Mouse (Mus musculus): ENCODE measurements around the gene Adgrb2. TPM values are rescaled to one million over a fixed set of nuclear protein-coding genes. Genes with fewer than 3 reads are reported as not detected.

The Adgrb2 gene
- polyA plus RNA-seq, 1 experiment from 2014 or later: 1.5 TPM

DNA sequence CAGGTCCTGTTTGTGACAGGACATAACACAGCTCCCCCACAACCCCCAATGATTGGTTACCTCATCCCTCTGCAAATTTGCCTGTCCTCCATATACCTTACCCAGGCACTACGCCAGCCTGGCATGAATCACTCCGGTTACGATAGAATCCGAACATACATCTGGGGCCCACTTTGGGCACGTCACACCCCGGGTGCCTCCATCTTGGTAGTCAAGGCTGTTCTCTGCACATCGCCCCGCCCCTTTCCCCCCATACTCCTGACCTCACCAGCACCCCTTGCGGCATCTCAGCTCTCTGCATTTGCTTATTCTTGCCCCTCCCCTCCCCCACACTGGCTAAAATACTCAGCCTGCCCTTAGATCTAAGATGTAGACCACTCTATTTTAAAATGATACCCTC is 20.9 kb downstream of the Adgrb2 start:
- H3K4me2 ChIP-seq (ENCODE audit: low read depth, severe bottlenecking): no peak overlapping the region
- no peak overlapping the region for H3K4me3 ChIP-seq (ENCODE audit: low read depth, low read length)
- peaks cover 27% of the 10 kb centered on the region for H3K27me3 ChIP-seq (ENCODE audit: control insufficient read depth, insufficient read depth, low read length)
- H3K9me3 ChIP-seq (ENCODE audit: control insufficient read depth, low read length): no peaks in the 10 kb centered on the region
- no peak for ATAC-seq (ENCODE audit: insufficient number of reproducible peaks, low FRiP score, low TSS enrichment, low read depth)
- WGBS: 57% methylated on average over 9 of the region's 9 CpGs
- DNase-seq (ENCODE audit: low spot score): no peak
- H3K36me3 ChIP-seq (ENCODE audit: control insufficient read depth, insufficient read depth, low read length): no peaks in the 10 kb centered on the region
- H3K4me1 ChIP-seq (ENCODE audit: control insufficient read depth, insufficient read depth, low read length): peaks cover 4% of the 10 kb centered on the region; the same call in 1 of the 2 replicates
- H3K27ac ChIP-seq (replicated peaks; ENCODE audit: low read depth, low read length): no peak overlapping the region
- no peak overlapping the region for H3K9ac ChIP-seq (ENCODE audit: low read length)

DNA sequence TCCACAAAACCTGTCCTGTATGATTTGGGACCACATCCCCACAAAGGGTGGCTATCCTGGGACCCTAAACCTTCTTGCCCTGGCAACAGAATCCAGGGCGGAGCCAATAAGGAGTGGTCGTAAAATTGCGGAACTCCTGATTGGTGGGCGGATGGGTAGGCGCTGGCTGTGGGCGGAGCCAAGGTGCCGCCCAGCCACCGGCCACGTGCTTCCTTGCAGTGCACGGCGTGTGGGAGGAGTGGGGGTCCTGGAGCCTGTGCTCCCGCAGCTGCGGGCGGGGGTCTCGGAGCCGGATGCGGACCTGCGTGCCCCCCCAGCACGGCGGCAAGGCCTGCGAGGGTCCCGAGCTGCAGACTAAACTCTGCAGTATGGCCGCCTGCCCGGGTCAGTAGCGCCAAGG is 21.9 kb downstream of the Adgrb2 start:
- H3K4me3 ChIP-seq (ENCODE audit: low read depth, low read length): peak overlapping the region; percentile 19
- H3K4me2 ChIP-seq (ENCODE audit: low read depth, severe bottlenecking): peak overlapping the region; percentile 58
- H3K27ac ChIP-seq (replicated peaks; ENCODE audit: low read depth, low read length): no peak overlapping the region
- DNase-seq (ENCODE audit: low spot score) (peak; percentile 52), ATAC-seq (ENCODE audit: insufficient number of reproducible peaks, low FRiP score, low TSS enrichment, low read depth) (no peak)
- no peaks in the 10 kb centered on the region for H3K36me3 ChIP-seq (ENCODE audit: control insufficient read depth, insufficient read depth, low read length)
- H3K4me1 ChIP-seq (ENCODE audit: control insufficient read depth, insufficient read depth, low read length): peaks cover 4% of the 10 kb centered on the region; the same call in 1 of the 2 replicates
- peak overlapping the region; percentile 55 for H3K9ac ChIP-seq (ENCODE audit: low read length)
- H3K9me3 ChIP-seq (ENCODE audit: control insufficient read depth, low read length): no peaks in the 10 kb centered on the region
- WGBS: 14% methylated on average over 25 of the region's 25 CpGs
- H3K27me3 ChIP-seq (ENCODE audit: control insufficient read depth, insufficient read depth, low read length): peaks cover 27% of the 10 kb centered on the region

DNA sequence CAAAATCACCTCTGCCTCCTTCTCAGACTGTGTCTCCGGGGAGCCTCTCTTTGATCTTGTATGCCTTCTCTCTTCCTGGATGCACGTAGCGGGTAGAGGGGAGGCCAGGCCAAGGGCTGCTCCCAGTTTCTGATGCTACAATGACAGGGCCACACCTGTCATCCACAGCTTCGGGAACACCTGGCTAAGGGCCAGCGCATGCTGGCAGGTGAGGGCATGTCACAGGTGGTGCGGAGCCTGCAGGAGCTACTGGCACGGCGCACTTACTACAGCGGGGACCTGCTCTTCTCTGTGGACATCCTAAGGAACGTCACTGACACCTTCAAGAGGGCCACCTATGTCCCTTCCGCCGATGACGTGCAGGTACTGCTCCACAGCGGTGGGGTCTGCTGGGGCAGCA is 24.4 kb downstream of the Adgrb2 start:
- Histone ChIP-seq H3K9ac (ENCODE audit: low read length) (no peak overlapping the region), H3K4me3 (ENCODE audit: low read depth, low read length) (no peak overlapping the region), H3K36me3 (ENCODE audit: control insufficient read depth, insufficient read depth, low read length) (no peaks in the 10 kb centered on the region), H3K27ac (replicated peaks; ENCODE audit: low read depth, low read length) (no peak overlapping the region), H3K27me3 (ENCODE audit: control insufficient read depth, insufficient read depth, low read length) (peaks cover 29% of the 10 kb centered on the region), H3K4me2 (ENCODE audit: low read depth, severe bottlenecking) (no peak overlapping the region), H3K4me1 (ENCODE audit: control insufficient read depth, insufficient read depth, low read length) (peaks cover 4% of the 10 kb centered on the region; the same call in 1 of the 2 replicates), H3K9me3 (ENCODE audit: control insufficient read depth, low read length) (no peaks in the 10 kb centered on the region)
- ATAC-seq (ENCODE audit: insufficient number of reproducible peaks, low FRiP score, low TSS enrichment, low read depth): no peak
- no peak for DNase-seq (ENCODE audit: low spot score)
- WGBS: 66% methylated on average over 14 of the region's 14 CpGs

DNA sequence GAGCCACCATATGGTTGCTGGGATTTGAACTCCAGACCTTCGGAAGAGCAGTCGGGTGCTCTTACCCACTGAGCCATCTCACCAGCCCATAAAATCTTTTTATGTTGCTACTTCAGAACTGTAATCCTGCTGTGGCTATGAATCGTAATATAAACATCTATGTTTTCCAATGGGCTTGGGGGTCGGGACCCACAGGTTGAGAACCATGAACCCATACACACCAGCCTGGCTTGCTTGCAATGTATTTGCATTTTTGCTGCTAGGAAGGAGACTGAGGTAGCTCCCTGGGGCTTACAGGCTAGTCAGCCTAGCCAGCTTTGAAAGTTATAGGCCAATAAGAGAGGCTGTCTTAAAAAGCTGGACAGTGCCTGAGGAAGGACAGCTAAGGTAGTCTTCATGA is 26.1 kb downstream of the Adgrb2 start:
- Histone ChIP-seq H3K36me3 (ENCODE audit: control insufficient read depth, insufficient read depth, low read length) (no peaks in the 10 kb centered on the region), H3K4me3 (ENCODE audit: low read depth, low read length) (no peak overlapping the region), H3K9me3 (ENCODE audit: control insufficient read depth, low read length) (no peaks in the 10 kb centered on the region), H3K4me1 (ENCODE audit: control insufficient read depth, insufficient read depth, low read length) (peaks cover 4% of the 10 kb centered on the region; the same call in 1 of the 2 replicates), H3K27ac (replicated peaks; ENCODE audit: low read depth, low read length) (no peak overlapping the region), H3K27me3 (ENCODE audit: control insufficient read depth, insufficient read depth, low read length) (peaks cover 29% of the 10 kb centered on the region), H3K4me2 (ENCODE audit: low read depth, severe bottlenecking) (no peak overlapping the region), H3K9ac (ENCODE audit: low read length) (no peak overlapping the region)
- WGBS: 84% methylated on average over 4 of the region's 4 CpGs
- DNase-seq (ENCODE audit: low spot score): no peak
- no peak for ATAC-seq (ENCODE audit: insufficient number of reproducible peaks, low FRiP score, low TSS enrichment, low read depth)

DNA sequence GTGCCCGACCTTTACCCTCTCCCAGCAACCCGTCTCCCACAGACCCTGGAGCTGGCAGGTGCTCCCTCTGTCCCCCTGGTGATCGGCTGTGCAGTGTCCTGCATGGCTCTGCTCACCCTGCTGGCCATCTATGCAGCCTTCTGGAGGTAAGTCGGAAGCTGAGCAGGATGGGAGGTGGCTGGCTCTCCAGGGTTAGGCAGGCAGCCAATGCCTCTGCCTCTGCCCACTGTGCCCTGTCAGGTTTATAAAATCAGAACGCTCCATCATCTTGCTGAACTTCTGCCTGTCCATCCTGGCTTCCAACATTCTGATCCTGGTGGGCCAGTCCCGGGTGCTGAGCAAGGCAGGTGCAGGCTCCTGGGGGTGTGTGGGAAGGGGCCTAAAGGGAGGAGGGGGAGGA is 27.6 kb downstream of the Adgrb2 start:
- DNase-seq (ENCODE audit: low spot score): no peak
- no peak overlapping the region for H3K9ac ChIP-seq (ENCODE audit: low read length)
- 80% methylated on average over 6 of the region's 6 CpGs for WGBS
- no peaks in the 10 kb centered on the region for H3K4me1 ChIP-seq (ENCODE audit: control insufficient read depth, insufficient read depth, low read length)
- H3K4me2 ChIP-seq (ENCODE audit: low read depth, severe bottlenecking): no peak overlapping the region
- no peak overlapping the region for H3K4me3 ChIP-seq (ENCODE audit: low read depth, low read length)
- no peaks in the 10 kb centered on the region for H3K36me3 ChIP-seq (ENCODE audit: control insufficient read depth, insufficient read depth, low read length)
- ATAC-seq (ENCODE audit: insufficient number of reproducible peaks, low FRiP score, low TSS enrichment, low read depth): no peak
- H3K27me3 ChIP-seq (ENCODE audit: control insufficient read depth, insufficient read depth, low read length): peaks cover 24% of the 10 kb centered on the region
- no peak overlapping the region for H3K27ac ChIP-seq (replicated peaks; ENCODE audit: low read depth, low read length)
- H3K9me3 ChIP-seq (ENCODE audit: control insufficient read depth, low read length): no peaks in the 10 kb centered on the region

DNA sequence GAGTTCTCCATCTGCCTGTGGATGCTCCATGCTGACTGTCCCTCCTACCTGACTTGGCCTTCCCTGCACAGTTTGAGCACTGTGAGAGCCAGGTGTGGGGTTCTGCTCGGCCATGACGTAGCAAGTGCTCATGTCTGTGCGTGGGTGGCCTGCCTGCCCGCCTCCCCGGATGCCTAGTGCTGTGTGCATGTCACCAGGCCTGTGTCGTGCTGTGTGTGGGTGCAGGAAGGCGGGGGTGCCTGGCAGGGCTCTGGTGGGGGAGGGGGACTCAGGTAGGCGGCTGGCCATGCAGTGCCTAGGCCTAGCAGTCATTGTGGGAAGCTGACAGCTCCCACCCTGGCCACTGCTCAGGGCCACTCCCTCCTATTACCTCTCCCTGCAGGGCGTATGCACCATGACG is 28.4 kb downstream of the Adgrb2 start:
- H3K27me3 ChIP-seq (ENCODE audit: control insufficient read depth, insufficient read depth, low read length): peaks cover 19% of the 10 kb centered on the region
- 53% methylated on average over 10 of the region's 10 CpGs for WGBS

DNA sequence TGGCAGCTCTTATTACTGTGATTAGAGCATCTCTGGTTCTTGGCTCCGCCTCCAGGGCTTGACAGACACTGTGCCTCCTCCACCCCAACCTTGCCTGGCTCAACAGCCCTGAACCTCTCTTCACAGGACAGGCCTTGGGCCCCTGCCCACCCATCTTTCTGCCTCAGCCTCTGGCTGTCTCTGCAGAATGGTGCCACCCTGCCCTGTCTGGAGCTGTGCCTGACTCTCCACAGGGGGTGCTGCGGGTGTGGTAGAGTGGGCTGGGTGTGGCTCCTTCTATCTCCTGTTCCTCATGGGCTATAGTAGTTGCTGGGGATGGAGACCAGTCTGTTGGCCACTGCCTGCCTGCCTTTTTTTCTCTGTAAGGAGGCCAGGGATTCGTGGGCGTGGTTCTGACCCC is 31.3 kb downstream of the Adgrb2 start:
- ATAC-seq (ENCODE audit: insufficient number of reproducible peaks, low FRiP score, low TSS enrichment, low read depth): no peak
- Histone ChIP-seq H3K9ac (ENCODE audit: low read length) (no peak overlapping the region), H3K4me3 (ENCODE audit: low read depth, low read length) (no peak overlapping the region), H3K27ac (replicated peaks; ENCODE audit: low read depth, low read length) (no peak overlapping the region), H3K27me3 (ENCODE audit: control insufficient read depth, insufficient read depth, low read length) (peaks cover 2% of the 10 kb centered on the region; the same call in 1 of the 2 replicates), H3K4me1 (ENCODE audit: control insufficient read depth, insufficient read depth, low read length) (no peaks in the 10 kb centered on the region), H3K4me2 (ENCODE audit: low read depth, severe bottlenecking) (no peak overlapping the region), H3K36me3 (ENCODE audit: control insufficient read depth, insufficient read depth, low read length) (no peaks in the 10 kb centered on the region), H3K9me3 (ENCODE audit: control insufficient read depth, low read length) (no peaks in the 10 kb centered on the region)
- WGBS: 54% methylated on average over 4 of the region's 4 CpGs
- DNase-seq (ENCODE audit: low spot score): no peak

More for the DNA sequence above, 28.4 kb downstream of the Adgrb2 start:
- Histone ChIP-seq H3K36me3 (ENCODE audit: control insufficient read depth, insufficient read depth, low read length) (no peaks in the 10 kb centered on the region), H3K9ac (ENCODE audit: low read length) (no peak overlapping the region), H3K9me3 (ENCODE audit: control insufficient read depth, low read length) (no peaks in the 10 kb centered on the region), H3K4me1 (ENCODE audit: control insufficient read depth, insufficient read depth, low read length) (no peaks in the 10 kb centered on the region), H3K4me2 (ENCODE audit: low read depth, severe bottlenecking) (no peak overlapping the region), H3K27ac (replicated peaks; ENCODE audit: low read depth, low read length) (no peak overlapping the region), H3K4me3 (ENCODE audit: low read depth, low read length) (no peak overlapping the region)
- no peak for DNase-seq (ENCODE audit: low spot score)
- ATAC-seq (ENCODE audit: insufficient number of reproducible peaks, low FRiP score, low TSS enrichment, low read depth): no peak

DNA sequence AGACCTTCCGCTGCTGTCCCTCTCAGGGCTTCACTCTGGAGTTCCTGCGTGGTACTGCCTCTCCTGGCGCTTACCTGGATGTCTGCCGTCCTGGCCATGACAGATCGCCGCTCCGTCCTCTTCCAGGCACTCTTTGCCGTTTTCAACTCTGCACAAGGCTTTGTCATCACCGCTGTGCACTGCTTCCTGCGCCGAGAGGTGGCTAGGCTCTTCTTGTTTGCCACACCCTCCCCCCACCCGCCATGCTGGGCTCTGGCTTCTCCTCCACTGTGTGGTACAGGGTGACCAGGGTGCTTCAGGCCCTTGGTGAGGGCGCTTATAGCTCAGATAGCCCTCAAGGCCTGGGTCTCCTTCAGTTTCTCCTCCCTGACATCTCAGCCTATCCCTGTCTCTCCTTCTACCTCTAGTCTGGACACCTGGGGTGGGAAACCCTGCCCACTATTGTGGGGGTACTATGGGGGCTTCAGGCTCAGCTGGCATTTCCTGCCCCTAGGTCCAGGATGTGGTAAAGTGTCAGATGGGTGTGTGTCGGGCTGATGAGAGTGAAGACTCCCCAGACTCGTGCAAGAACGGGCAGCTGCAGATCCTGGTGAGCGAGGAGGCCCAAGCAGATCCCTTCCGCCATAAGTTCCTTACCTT is 32.5 kb downstream of the Adgrb2 start:
- no peak for DNase-seq (ENCODE audit: low spot score)
- no peak overlapping the region for H3K27ac ChIP-seq (replicated peaks; ENCODE audit: low read depth, low read length)
- H3K9ac ChIP-seq (ENCODE audit: low read length): no peak overlapping the region
- H3K4me3 ChIP-seq (ENCODE audit: low read depth, low read length): no peak overlapping the region
- peaks cover 2% of the 10 kb centered on the region; the same call in 1 of the 2 replicates for H3K27me3 ChIP-seq (ENCODE audit: control insufficient read depth, insufficient read depth, low read length)
- 69% methylated on average over 18 of the region's 18 CpGs for WGBS
- H3K4me2 ChIP-seq (ENCODE audit: low read depth, severe bottlenecking): no peak overlapping the region
- ATAC-seq (ENCODE audit: insufficient number of reproducible peaks, low FRiP score, low TSS enrichment, low read depth): no peak
- H3K4me1 ChIP-seq (ENCODE audit: control insufficient read depth, insufficient read depth, low read length): no peaks in the 10 kb centered on the region
- no peaks in the 10 kb centered on the region for H3K36me3 ChIP-seq (ENCODE audit: control insufficient read depth, insufficient read depth, low read length)
- H3K9me3 ChIP-seq (ENCODE audit: control insufficient read depth, low read length): no peaks in the 10 kb centered on the region

DNA sequence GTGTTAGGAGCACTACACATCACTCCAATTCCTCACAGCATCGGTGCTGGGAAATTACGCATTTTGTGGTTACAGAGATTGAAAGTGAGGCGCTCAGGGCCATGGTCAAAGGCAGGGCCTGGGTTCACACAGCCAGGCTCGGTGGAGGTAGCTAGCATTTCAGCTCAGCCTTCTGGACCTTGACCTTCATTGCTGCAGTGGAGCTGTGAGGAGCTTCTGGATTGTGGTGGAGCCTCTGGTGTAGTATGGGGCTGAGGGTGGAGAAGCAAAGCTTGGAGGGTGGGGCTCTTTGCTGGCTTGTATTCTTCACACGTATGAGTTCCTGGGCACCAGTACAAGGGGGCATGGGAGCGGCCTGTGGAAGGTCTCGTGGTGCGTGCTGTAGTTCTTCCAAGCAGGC is 38.3 kb downstream of the Adgrb2 start:
- no peak overlapping the region for H3K9ac ChIP-seq (ENCODE audit: low read length)
- DNase-seq (ENCODE audit: low spot score): no peak
- H3K27me3 ChIP-seq (ENCODE audit: control insufficient read depth, insufficient read depth, low read length): no peaks in the 10 kb centered on the region
- ATAC-seq (ENCODE audit: insufficient number of reproducible peaks, low FRiP score, low TSS enrichment, low read depth): no peak
- no peaks in the 10 kb centered on the region for H3K9me3 ChIP-seq (ENCODE audit: control insufficient read depth, low read length)
- no peaks in the 10 kb centered on the region for H3K4me1 ChIP-seq (ENCODE audit: control insufficient read depth, insufficient read depth, low read length)
- no peak overlapping the region for H3K27ac ChIP-seq (replicated peaks; ENCODE audit: low read depth, low read length)
- H3K4me3 ChIP-seq (ENCODE audit: low read depth, low read length): no peak overlapping the region
- H3K36me3 ChIP-seq (ENCODE audit: control insufficient read depth, insufficient read depth, low read length): no peaks in the 10 kb centered on the region
- 87% methylated on average over 8 of the region's 8 CpGs for WGBS
- no peak overlapping the region for H3K4me2 ChIP-seq (ENCODE audit: low read depth, severe bottlenecking)

All from limb, embryonic 11.5 days (tissue).